Mouse (Mus musculus) testis, postnatal 10 days (tissue): ENCODE data around the gene Klf8.

Source experiments
- DNase-seq: peaks from one replicate; pipeline ENCODE4 v3.0.0; 2021; ENCODE audit warnings: low spot score

Gene Klf8

DNA sequence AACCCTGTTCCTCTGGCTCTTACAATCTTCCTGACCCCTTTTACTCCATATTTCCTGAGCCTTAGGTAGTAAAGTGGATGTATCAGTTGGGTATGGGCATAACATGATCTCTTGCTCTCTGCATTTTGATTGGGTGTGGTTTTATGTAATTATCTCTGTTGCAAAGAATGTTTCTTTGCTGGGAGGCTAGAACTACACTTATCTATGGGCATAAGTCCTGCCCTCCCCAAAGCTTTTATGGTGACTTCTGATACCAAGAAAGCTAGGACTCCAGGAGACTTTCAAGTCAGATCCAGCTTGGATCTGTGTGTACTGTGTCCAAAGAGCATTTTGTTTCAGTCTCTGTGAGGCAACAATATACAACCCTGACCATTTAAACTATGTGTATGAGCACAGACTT, 202.3 kb downstream of the Klf8 start:
- no peak for DNase-seq

DNA sequence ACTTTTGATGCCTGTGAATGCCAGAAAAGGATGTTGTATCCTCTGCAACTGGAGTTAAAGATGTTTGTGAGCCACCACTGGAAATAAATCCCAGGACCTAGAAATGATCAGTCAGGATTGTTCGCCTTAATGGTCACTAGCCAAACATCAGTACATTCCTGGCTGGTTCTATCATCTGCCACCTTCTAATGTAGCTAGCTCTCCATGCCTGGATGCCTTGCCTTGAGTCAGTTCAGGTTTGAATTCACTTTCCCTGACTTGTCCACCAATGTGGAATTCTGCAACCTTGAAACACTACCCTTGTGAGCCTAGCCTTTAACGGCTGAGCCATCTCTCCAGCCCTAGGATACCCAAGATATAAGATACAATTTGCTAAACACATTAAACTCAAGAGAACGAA, 202.8 kb downstream of the Klf8 start:
- DNase-seq: no peak
